Mouse (Mus musculus) heart, embryonic 16.5 days (tissue): Measurements from ENCODE around the gene Klhl24. TPM values are rescaled to one million over a fixed set of nuclear protein-coding genes. Genes with fewer than 3 reads are reported as not detected.

Experiments
- ATAC-seq: fragments of 200-750 bp; cut with Nextera tagmentation; replicated peaks from 2 replicates; pipeline ENCODE4 v1.8.0; 2017; ENCODE audit warnings: moderate number of reproducible peaks; ENCODE audit not compliant: insufficient read depth, low FRiP score; ENCODE audit errors: extremely low read depth
- H3K27ac ChIP-seq: fragments of 300-500 bp; sonication (generic); 2 replicates; pipeline ENCODE4 v1.5.1; 2014; ENCODE audit warnings: mild to moderate bottlenecking, low read length, control low read depth, moderate library complexity
- H3K27me3 ChIP-seq: fragments of 300-500 bp; sonication (generic); 2 replicates; pipeline ENCODE4 v1.6.1; 2014; ENCODE audit warnings: low read length, mixed read lengths; ENCODE audit not compliant: control insufficient read depth, insufficient read depth
- H3K36me3 ChIP-seq: fragments of 300-500 bp; sonication (generic); 2 replicates; pipeline ENCODE4 v1.6.1; 2014; ENCODE audit not compliant: control insufficient read depth, insufficient read depth
- H3K4me1 ChIP-seq: fragments of 300-500 bp; sonication (generic); 2 replicates; pipeline ENCODE4 v1.6.1; 2014; ENCODE audit warnings: low read length, mixed read lengths; ENCODE audit not compliant: control insufficient read depth, insufficient read depth
- H3K4me2 ChIP-seq: fragments of 300-500 bp; sonication (generic); 2 replicates; pipeline ENCODE4 v1.6.1; 2014; ENCODE audit warnings: low read depth, mild to moderate bottlenecking, control low read depth, low read length
- H3K4me3 ChIP-seq: fragments of 300-500 bp; sonication (generic); 2 replicates; pipeline ENCODE4 v1.5.1; 2014; ENCODE audit warnings: mild to moderate bottlenecking, control low read depth, low read length
- H3K9ac ChIP-seq: fragments of 300-500 bp; sonication (generic); 2 replicates; pipeline ENCODE4 v1.6.1; 2014; ENCODE audit warnings: low read length, control low read depth
- H3K9me3 ChIP-seq: fragments of 300-500 bp; sonication (generic); replicated peaks from 2 replicates; pipeline ENCODE4 v1.6.1; 2016; ENCODE audit warnings: low read length; ENCODE audit not compliant: control insufficient read depth
- WGBS: fragments of 180-500 bp; shearing (Covaris S2); extraction: QIAGEN DNeasy Blood & Tissue Kit; methylation state at CpG from one replicate; pipeline ENCODE4 v1.1.7; 2014; 5-methylcytosine and 5-hydroxymethylcytosine counted together
- polyA plus RNA-seq: library from polyadenylated mRNA; unstranded; fragments of >200 nt; fragmentation: Nextera tagmentation; extraction: Ambion mirVana; gene quantifications from 2 replicates; pipeline ENCODE4 v1.2.1, GENCODE M21; 2015

Klhl24 gene
- 42.3 and 45.3 TPM in 2 replicates for polyA plus RNA-seq

GRCm38 (mm10) chr16:20097069-20097710 is at the start of gene Klhl24:
Gene Klhl24, plus strand, starts transcription at chr16:20097542.
- H3K9me3 ChIP-seq, result no peaks in the 10 kb centered on the region
- 2% methylated on average over 29 of the region's 29 CpGs for WGBS
- H3K4me1 ChIP-seq, result peaks cover 2% of the 10 kb centered on the region; the same call in 1 of the 2 replicates
- peak within 1 kb of the TSS; percentile 97 for H3K4me3 ChIP-seq
- 0 out of 2 replicates have a peak, but pooled peaks cover 2% of the 10 kb centered on the region for H3K36me3 ChIP-seq
- H3K27me3 ChIP-seq, result no peaks in the 10 kb centered on the region
- ATAC-seq, result peak; percentile 90
- H3K27ac ChIP-seq, result peak within 1 kb of the TSS; percentile 100
- H3K9ac ChIP-seq, result peak within 1 kb of the TSS; percentile 99
- H3K4me2 ChIP-seq, result peak within 1 kb of the TSS; percentile 67

GRCm38 (mm10) chr16:20052655-20053054 is 44.7 kb upstream of the Klhl24 start:
- H3K36me3 ChIP-seq, result no peaks in the 10 kb centered on the region
- no peak overlapping the region for H3K4me3 ChIP-seq
- H3K9me3 ChIP-seq, result no peaks in the 10 kb centered on the region
- no peak overlapping the region for H3K4me2 ChIP-seq
- no peak overlapping the region for H3K9ac ChIP-seq
- 0 out of 2 replicates have a peak, but pooled peaks cover 2% of the 10 kb centered on the region for H3K4me1 ChIP-seq
- no peaks in the 10 kb centered on the region for H3K27me3 ChIP-seq
- WGBS, result 40% methylated on average over 3 of the region's 3 CpGs
- H3K27ac ChIP-seq, result no peak overlapping the region
- no peak; the same call in 1 of the 2 replicates for ATAC-seq

- Histone ChIP-seq H3K27ac (no peak overlapping the region), H3K4me3 (no peak overlapping the region)
- 52% methylated on average over 1 of the region's 1 CpGs for WGBS
Observed at GRCm38 (mm10) chr16:20072770-20073169, 24.6 kb upstream of the Klhl24 start.

GRCm38 (mm10) chr16:20076675-20077074 is 20.7 kb upstream of the Klhl24 start:
- Histone ChIP-seq H3K36me3 (no peaks in the 10 kb centered on the region), H3K4me1 (no peaks in the 10 kb centered on the region)

More at GRCm38 (mm10) chr16:20072770-20073169, 24.6 kb upstream of the Klhl24 start:
- H3K4me1 ChIP-seq, result no peaks in the 10 kb centered on the region
- ATAC-seq, result no peak
- H3K27me3 ChIP-seq, result no peaks in the 10 kb centered on the region
- no peak overlapping the region for H3K4me2 ChIP-seq
- no peaks in the 10 kb centered on the region for H3K36me3 ChIP-seq
- H3K9me3 ChIP-seq, result no peaks in the 10 kb centered on the region
- no peak overlapping the region for H3K9ac ChIP-seq

GRCm38 (mm10) chr16:20080271-20080670 is 17.1 kb upstream of the Klhl24 start:
- H3K4me1 ChIP-seq, result no peaks in the 10 kb centered on the region
- no peaks in the 10 kb centered on the region for H3K27me3 ChIP-seq
- no peak for ATAC-seq
- no peak overlapping the region for H3K4me3 ChIP-seq
- H3K27ac ChIP-seq, result no peak overlapping the region
- 83% methylated on average over 3 of the region's 3 CpGs for WGBS
- H3K9me3 ChIP-seq, result no peaks in the 10 kb centered on the region
- no peaks in the 10 kb centered on the region for H3K36me3 ChIP-seq
- H3K9ac ChIP-seq, result no peak overlapping the region
- H3K4me2 ChIP-seq, result no peak overlapping the region

More at GRCm38 (mm10) chr16:20076675-20077074, 20.7 kb upstream of the Klhl24 start:
- Histone ChIP-seq H3K4me3 (no peak overlapping the region), H3K9me3 (no peaks in the 10 kb centered on the region), H3K27ac (no peak overlapping the region), H3K27me3 (no peaks in the 10 kb centered on the region), H3K4me2 (no peak overlapping the region), H3K9ac (no peak overlapping the region)
- WGBS, result 62% methylated on average over 1 of the region's 1 CpGs
- ATAC-seq, result no peak

GRCm38 (mm10) chr16:20084623-20085022 is 12.7 kb upstream of the Klhl24 start:
- no peak overlapping the region for H3K27ac ChIP-seq
- H3K9me3 ChIP-seq, result no peaks in the 10 kb centered on the region
- no peak overlapping the region for H3K4me2 ChIP-seq
- no peaks in the 10 kb centered on the region for H3K4me1 ChIP-seq
- H3K27me3 ChIP-seq, result no peaks in the 10 kb centered on the region
- 86% methylated on average over 1 of the region's 1 CpGs for WGBS
- H3K4me3 ChIP-seq, result no peak overlapping the region
- no peak for ATAC-seq
- H3K9ac ChIP-seq, result no peak overlapping the region
- H3K36me3 ChIP-seq, result no peaks in the 10 kb centered on the region

GRCm38 (mm10) chr16:20085250-20085905 is 12.0 kb upstream of the Klhl24 start:
- Histone ChIP-seq H3K4me1 (no peaks in the 10 kb centered on the region), H3K4me2 (no peak overlapping the region)
- 86% methylated on average over 5 of the region's 5 CpGs for WGBS

GRCm38 (mm10) chr16:20086976-20087375 is 10.4 kb upstream of the Klhl24 start:
- Histone ChIP-seq H3K36me3 (no peaks in the 10 kb centered on the region), H3K4me2 (no peak overlapping the region), H3K9me3 (no peaks in the 10 kb centered on the region), H3K4me3 (no peak overlapping the region), H3K4me1 (0 out of 2 replicates have a peak, but pooled peaks cover 3% of the 10 kb centered on the region), H3K27me3 (no peaks in the 10 kb centered on the region), H3K27ac (no peak overlapping the region), H3K9ac (no peak overlapping the region)
- ATAC-seq, result no peak
- WGBS, result 80% methylated on average over 5 of the region's 5 CpGs

More at GRCm38 (mm10) chr16:20085250-20085905, 12.0 kb upstream of the Klhl24 start:
- no peak overlapping the region for H3K9ac ChIP-seq
- no peaks in the 10 kb centered on the region for H3K9me3 ChIP-seq
- ATAC-seq, result no peak
- no peak overlapping the region for H3K4me3 ChIP-seq
- H3K27ac ChIP-seq, result no peak overlapping the region
- no peaks in the 10 kb centered on the region for H3K27me3 ChIP-seq
- H3K36me3 ChIP-seq, result no peaks in the 10 kb centered on the region

- 0 out of 2 replicates have a peak, but pooled peaks cover 3% of the 10 kb centered on the region for H3K4me1 ChIP-seq
- no peak overlapping the region for H3K9ac ChIP-seq
- no peak overlapping the region for H3K4me2 ChIP-seq
- no peaks in the 10 kb centered on the region for H3K36me3 ChIP-seq
- H3K4me3 ChIP-seq, result no peak overlapping the region
- no peak for ATAC-seq
- WGBS, result 90% methylated on average over 3 of the region's 3 CpGs
- no peak overlapping the region for H3K27ac ChIP-seq
- no peaks in the 10 kb centered on the region for H3K9me3 ChIP-seq
- no peaks in the 10 kb centered on the region for H3K27me3 ChIP-seq
Observed at GRCm38 (mm10) chr16:20089636-20090035, 7.7 kb upstream of the Klhl24 start.
